Mouse (Mus musculus) spleen, adult 2 months (tissue): Measurements from ENCODE around the gene Trip10. TPM values are rescaled to one million over a fixed set of nuclear protein-coding genes. Genes with fewer than 3 reads are reported as not detected.

ENCODE experiments used
- DNase-seq, 2 experiments: peaks; one replicate each; pipeline versions ENCODE4 v3.0.0 to v3.0.0-alpha.2; 2012 to 2021; ENCODE audit warnings: low spot score in 2 of 2, low read depth in 1 of 2
- H3K27ac ChIP-seq: fragments of 200-500 bp; 2 replicates; pipeline ENCODE4 v1.5.1; 2012; ENCODE audit warnings: low read length, inconsistent platforms; ENCODE audit not compliant: insufficient read depth
- H3K27me3 ChIP-seq: fragments of 200-500 bp; 2 replicates; pipeline ENCODE4 v1.6.1; 2012; ENCODE audit warnings: mild to moderate bottlenecking, moderate library complexity, low read length, inconsistent platforms; ENCODE audit not compliant: control insufficient read depth, insufficient read depth
- H3K36me3 ChIP-seq: fragments of 200-500 bp; 2 replicates; pipeline ENCODE4 v1.6.1; 2012; ENCODE audit warnings: mild to moderate bottlenecking, low read length, inconsistent platforms; ENCODE audit not compliant: control insufficient read depth, insufficient read depth
- H3K4me1 ChIP-seq: fragments of 200-500 bp; 2 replicates; pipeline ENCODE4 v1.6.1; 2011; ENCODE audit warnings: inconsistent platforms; ENCODE audit not compliant: control insufficient read depth, insufficient read depth, insufficient read length
- H3K4me3 ChIP-seq: fragments of 200-500 bp; 2 replicates; pipeline ENCODE4 v1.5.1; 2011; ENCODE audit warnings: mild to moderate bottlenecking, inconsistent platforms; ENCODE audit not compliant: insufficient read depth, insufficient read length; ENCODE audit errors: extremely low read depth
- CTCF ChIP-seq: fragments of 200-500 bp; IDR thresholded peaks from 2 replicates; pipeline ENCODE4 v1.5.1; 2011; ENCODE audit warnings: mild to moderate bottlenecking, inconsistent platforms; ENCODE audit not compliant: insufficient read depth, insufficient read length, insufficient replicate concordance; ENCODE audit errors: extremely low read depth
- POLR2A ChIP-seq: fragments of 200-500 bp; IDR thresholded peaks from 2 replicates; pipeline ENCODE4 v1.6.1; 2011; ENCODE audit warnings: low read depth, low read length, inconsistent platforms
- WGBS: fragments of 180-500 bp; shearing (Covaris S2); methylation state at CpG from one replicate; pipeline ENCODE4 v1.1.7; 2018; 5-methylcytosine and 5-hydroxymethylcytosine counted together
- polyA plus RNA-seq: library from polyadenylated mRNA; depleted of rRNA; stranded (reverse); fragments of >200 nt; gene quantifications from 2 replicates; pipeline ENCODE4 v1.2.3, GENCODE M21; 2012; rRNA removed

Gene Trip10
- 9.8 and 10.5 TPM in 2 replicates for polyA plus RNA-seq

- peak within 1 kb of the TSS; percentile 78 for H3K27ac ChIP-seq
- no peaks in the 10 kb centered on the region for H3K36me3 ChIP-seq
- peak; percentile 77 to 98 for DNase-seq
- no peaks in the 10 kb centered on the region for H3K27me3 ChIP-seq
- peak within 1 kb of the TSS; percentile 73 for H3K4me3 ChIP-seq
- WGBS = under 1% methylated on average over 52 of the region's 52 CpGs
- peaks cover 11% of the 10 kb centered on the region; the same call in 1 of the 2 replicates for H3K4me1 ChIP-seq
- TF ChIP-seq CTCF (peak; percentile 21; the same call in 1 of the 2 replicates), POLR2A (no peak)
These were observed at the start of gene Trip10 for GRCm38 (mm10) chr17:57249186-57250181. Gene Trip10, plus strand, starts transcription at chr17:57249455.

- TF ChIP-seq CTCF (no peak), POLR2A (no peak)
- Histone ChIP-seq H3K27me3 (no peaks in the 10 kb centered on the region), H3K4me1 (no peaks in the 10 kb centered on the region), H3K36me3 (no peaks in the 10 kb centered on the region), H3K4me3 (no peak overlapping the region), H3K27ac (no peak overlapping the region)
- WGBS = 76% methylated on average over 10 of the region's 10 CpGs
- no peak for DNase-seq
These were observed 47.2 kb upstream of the Trip10 start for GRCm38 (mm10) chr17:57201841-57202724.

DNA sequence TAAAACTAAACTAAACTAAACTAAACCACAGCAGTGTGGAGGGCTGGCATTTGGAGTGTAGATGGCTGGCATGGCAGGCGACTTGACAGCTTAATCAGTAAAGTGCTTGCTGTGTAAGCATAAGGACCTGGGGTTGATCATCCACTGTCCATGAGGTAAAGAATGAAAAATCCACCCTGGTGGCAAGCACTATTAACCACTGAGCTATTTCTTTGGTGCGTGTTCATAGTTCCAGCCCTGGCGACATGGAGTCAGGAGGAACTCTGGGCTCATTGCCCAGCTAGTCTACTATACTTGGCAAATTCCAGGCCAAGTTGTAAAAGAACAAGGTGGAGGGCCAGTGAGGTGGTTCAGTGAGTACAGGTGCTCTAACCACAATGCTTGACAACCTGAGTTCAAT is 41.3 kb upstream of the Trip10 start:
- Histone ChIP-seq H3K27ac (no peak overlapping the region), H3K4me1 (no peaks in the 10 kb centered on the region), H3K36me3 (no peaks in the 10 kb centered on the region), H3K4me3 (no peak overlapping the region), H3K27me3 (no peaks in the 10 kb centered on the region)
- TF ChIP-seq CTCF = no peak
- TF ChIP-seq POLR2A = no peak
- WGBS = 88% methylated on average over 3 of the region's 3 CpGs
- no peak for DNase-seq

GRCm38 (mm10) chr17:57209330-57209729 is 39.9 kb upstream of the Trip10 start:
- H3K27ac ChIP-seq = no peak overlapping the region
- H3K36me3 ChIP-seq = no peaks in the 10 kb centered on the region
- H3K27me3 ChIP-seq = no peaks in the 10 kb centered on the region
- 25% methylated on average over 4 of the region's 4 CpGs for WGBS
- no peaks in the 10 kb centered on the region for H3K4me1 ChIP-seq
- H3K4me3 ChIP-seq = no peak overlapping the region
- peak in 1 of 2 experiments; percentile 27 for DNase-seq
- TF ChIP-seq POLR2A = no peak
- peak; percentile 30; the same call in 1 of the 2 replicates for TF ChIP-seq CTCF

GRCm38 (mm10) chr17:57211501-57211900 is 37.8 kb upstream of the Trip10 start:
- no peak overlapping the region for H3K27ac ChIP-seq
- no peak for DNase-seq
- no peaks in the 10 kb centered on the region for H3K4me1 ChIP-seq
- H3K36me3 ChIP-seq = no peaks in the 10 kb centered on the region
- no peaks in the 10 kb centered on the region for H3K27me3 ChIP-seq
- 85% methylated on average over 9 of the region's 9 CpGs for WGBS
- TF ChIP-seq CTCF (no peak), POLR2A (no peak)
- H3K4me3 ChIP-seq = no peak overlapping the region

- no peak overlapping the region for H3K4me3 ChIP-seq
- H3K36me3 ChIP-seq = no peaks in the 10 kb centered on the region
These were observed 34.4 kb upstream of the Trip10 start for GRCm38 (mm10) chr17:57214676-57215387.

More at GRCm38 (mm10) chr17:57214676-57215387, 34.4 kb upstream of the Trip10 start:
- H3K27ac ChIP-seq = no peak overlapping the region
- TF ChIP-seq CTCF (no peak), POLR2A (no peak)
- no peaks in the 10 kb centered on the region for H3K27me3 ChIP-seq
- no peak for DNase-seq
- no peaks in the 10 kb centered on the region for H3K4me1 ChIP-seq
- WGBS = 59% methylated on average over 13 of the region's 13 CpGs
